Mouse (Mus musculus) cerebellum, adult 2 months (tissue): Measurements from ENCODE around the gene Tmprss7. TPM values are rescaled to one million over a fixed set of nuclear protein-coding genes. Genes with fewer than 3 reads are reported as not detected.

Experiments used
- DNase-seq, 2 experiments: peaks; one replicate each; pipeline ENCODE4 v3.0.0; 2021
- H3K27ac ChIP-seq: fragments of 200-500 bp; 2 replicates; pipeline ENCODE4 v1.5.1; 2012; ENCODE audit warnings: low read length, control low read depth, inconsistent platforms; ENCODE audit not compliant: insufficient read depth
- H3K27me3 ChIP-seq: fragments of 200-500 bp; 2 replicates; pipeline ENCODE4 v1.6.1; 2012; ENCODE audit warnings: inconsistent platforms, mild to moderate bottlenecking, low read length, moderate library complexity; ENCODE audit not compliant: control insufficient read depth, insufficient read depth
- H3K4me1 ChIP-seq: fragments of 200-500 bp; 2 replicates; pipeline ENCODE4 v1.6.1; 2011; ENCODE audit warnings: low read length; ENCODE audit not compliant: control insufficient read depth, insufficient read depth
- H3K4me3 ChIP-seq: fragments of 200-500 bp; replicated peaks from 2 replicates; pipeline ENCODE3; 2011; ENCODE audit warnings: mild to moderate bottlenecking, low read depth, low read length, control low read depth; ENCODE audit not compliant: insufficient read depth
- CTCF ChIP-seq: fragments of 200-500 bp; IDR thresholded peaks from 2 replicates; pipeline ENCODE4 v1.5.1; 2011; ENCODE audit warnings: low read depth, mild to moderate bottlenecking, control low read depth, low read length, moderate library complexity, borderline replicate concordance; ENCODE audit not compliant: insufficient read depth
- POLR2A ChIP-seq: fragments of 200-500 bp; IDR thresholded peaks from 2 replicates; pipeline ENCODE4 v1.6.1; 2011; ENCODE audit warnings: low read length, control low read depth, borderline replicate concordance; ENCODE audit not compliant: insufficient read depth
- WGBS: fragments of 180-500 bp; shearing (Covaris S2); methylation state at CpG from one replicate; pipeline ENCODE4 v1.1.7; 2018; 5-methylcytosine and 5-hydroxymethylcytosine counted together
- polyA plus RNA-seq: library from polyadenylated mRNA; depleted of rRNA; stranded (reverse); fragments of >200 nt; gene quantifications from 2 replicates; pipeline ENCODE4 v1.2.3, GENCODE M21; 2012

Gene Tmprss7
- polyA plus RNA-seq, 1 experiment, result 2.5 TPM

DNA sequence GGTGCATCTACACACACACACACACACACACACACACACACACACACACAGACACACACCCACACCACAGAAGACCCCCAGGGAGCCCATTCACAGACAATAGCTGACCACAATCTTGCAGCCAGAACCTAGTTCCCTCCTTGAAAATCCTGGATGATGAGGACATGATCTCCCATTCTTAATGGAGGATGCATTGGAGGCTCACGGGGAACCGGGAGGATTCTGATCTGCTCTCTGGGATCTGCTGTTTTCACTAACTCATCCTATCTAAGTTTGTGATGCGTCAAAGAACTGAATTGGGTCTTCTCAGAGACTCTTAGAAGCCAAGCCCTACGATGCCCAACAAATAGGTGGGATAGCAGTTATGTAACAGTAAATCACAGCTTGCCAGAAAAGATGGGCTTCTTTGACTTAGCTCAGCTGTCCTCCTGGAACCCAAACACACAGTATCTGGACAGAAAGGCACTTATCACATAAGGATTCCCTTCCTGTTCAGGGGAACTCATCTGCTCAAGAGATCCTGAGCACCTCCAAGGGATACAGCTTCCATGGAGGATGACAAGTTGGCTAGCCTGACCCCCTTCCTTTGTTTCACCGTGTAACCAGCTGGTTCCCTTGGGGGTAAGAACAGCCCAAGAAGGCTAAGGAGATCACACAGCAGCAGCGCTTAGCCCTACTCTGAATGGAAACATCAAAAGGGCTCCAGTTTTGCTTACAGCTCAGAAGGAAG, 29.9 kb upstream of the Tmprss7 start:
- TF ChIP-seq CTCF (no peak), POLR2A (no peak)
- H3K27me3 ChIP-seq, result no peaks in the 10 kb centered on the region
- peak; percentile 60 to 66 for DNase-seq
- H3K4me3 ChIP-seq, result peak overlapping the region; percentile 96
- peak overlapping the region; percentile 97 for H3K27ac ChIP-seq
- WGBS, result 4% methylated on average over 6 of the region's 6 CpGs
- H3K4me1 ChIP-seq, result peaks cover 25% of the 10 kb centered on the region

DNA sequence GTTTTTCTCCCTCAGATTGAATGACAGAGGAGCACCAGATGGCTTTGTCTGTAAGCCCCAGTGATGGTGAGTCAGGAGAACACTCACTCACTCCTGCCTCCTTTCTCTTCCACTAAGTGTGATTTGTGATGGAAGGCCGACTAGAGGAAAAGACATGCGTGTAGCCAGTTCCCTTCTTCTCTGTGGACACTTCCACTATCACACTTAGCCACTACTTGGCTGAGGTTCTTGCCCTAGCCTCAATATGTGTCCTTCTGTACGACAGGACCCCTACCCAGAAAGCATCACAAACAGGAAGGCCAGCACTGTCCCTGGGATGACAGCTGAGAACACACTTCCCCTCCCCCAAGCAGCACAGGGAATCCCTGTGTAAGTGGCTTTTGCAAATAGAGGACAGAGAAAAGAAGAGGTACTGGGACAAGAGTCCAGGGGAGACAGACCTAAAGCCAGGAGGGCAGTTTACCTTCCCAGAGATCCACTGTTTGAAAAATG, 29.0 kb upstream of the Tmprss7 start:
- peak; percentile 71 for DNase-seq
- TF ChIP-seq POLR2A (peak; percentile 20; the same call in 1 of the 2 replicates), CTCF (no peak)
- Histone ChIP-seq H3K4me1 (peaks cover 27% of the 10 kb centered on the region), H3K4me3 (peak overlapping the region; percentile 96), H3K27ac (peak overlapping the region; percentile 97), H3K27me3 (no peaks in the 10 kb centered on the region)
- WGBS, result 5% methylated on average over 3 of the region's 3 CpGs

DNA sequence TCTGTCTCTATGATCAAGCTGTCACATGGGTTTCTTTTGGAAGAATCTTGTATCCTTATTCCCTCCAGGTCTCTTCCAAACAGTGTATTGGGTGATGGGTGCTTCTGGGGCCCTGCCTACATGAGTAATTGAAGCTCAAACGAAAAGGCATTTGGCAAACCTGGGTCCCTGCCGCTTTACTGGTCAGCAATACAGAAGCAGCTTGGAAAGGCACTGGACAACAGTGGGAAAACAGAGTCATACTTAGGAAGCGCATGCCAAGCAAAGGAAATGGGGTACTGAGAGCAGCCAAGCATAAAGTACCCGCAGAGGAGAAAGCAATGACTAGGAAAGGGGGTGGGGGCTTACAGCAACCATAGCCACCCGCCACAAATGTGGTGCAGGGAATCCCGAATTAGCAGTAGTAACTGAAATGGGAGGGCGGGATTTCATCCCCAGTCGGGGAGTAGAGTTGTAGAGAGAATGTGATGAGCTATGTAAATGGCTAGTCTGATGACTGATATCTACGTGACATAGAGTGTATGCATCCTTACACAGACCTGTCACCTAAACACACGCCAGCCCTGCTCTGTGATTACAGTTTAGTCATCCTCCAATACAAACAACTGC, 26.7 kb upstream of the Tmprss7 start:
- Histone ChIP-seq H3K4me3 (peak overlapping the region; percentile 52), H3K4me1 (peaks cover 27% of the 10 kb centered on the region), H3K27me3 (no peaks in the 10 kb centered on the region), H3K27ac (peak overlapping the region; percentile 88)
- TF ChIP-seq CTCF, result no peak
- WGBS, result 18% methylated on average over 10 of the region's 10 CpGs
- DNase-seq, result peak; percentile 59 to 78

DNA sequence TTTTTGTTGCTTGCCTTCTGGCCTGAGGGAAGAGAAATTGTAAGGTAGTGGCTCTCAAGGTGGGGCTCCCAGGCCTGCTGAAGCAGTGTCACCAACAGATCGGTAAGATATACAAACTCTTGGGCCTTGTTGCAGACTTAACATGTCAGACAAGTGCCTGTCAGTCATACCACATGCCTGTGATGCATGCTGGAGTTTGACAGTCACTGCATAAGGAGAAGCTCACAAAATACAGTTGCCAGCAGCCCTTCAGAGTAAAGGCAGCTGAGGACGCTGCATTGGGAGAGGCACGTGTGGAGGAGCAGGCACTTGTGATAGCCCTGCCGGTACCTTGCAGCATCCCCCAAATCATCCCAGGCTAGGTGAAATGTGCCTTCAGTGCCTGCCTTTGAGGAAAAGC, 24.8 kb upstream of the Tmprss7 start:
- no peak overlapping the region for H3K4me3 ChIP-seq
- H3K27ac ChIP-seq, result peak overlapping the region; percentile 26
- WGBS, result 98% methylated on average over 4 of the region's 4 CpGs
- no peaks in the 10 kb centered on the region for H3K27me3 ChIP-seq
- no peak for TF ChIP-seq POLR2A
- no peak for TF ChIP-seq CTCF
- no peak for DNase-seq
- H3K4me1 ChIP-seq, result peaks cover 38% of the 10 kb centered on the region

DNA sequence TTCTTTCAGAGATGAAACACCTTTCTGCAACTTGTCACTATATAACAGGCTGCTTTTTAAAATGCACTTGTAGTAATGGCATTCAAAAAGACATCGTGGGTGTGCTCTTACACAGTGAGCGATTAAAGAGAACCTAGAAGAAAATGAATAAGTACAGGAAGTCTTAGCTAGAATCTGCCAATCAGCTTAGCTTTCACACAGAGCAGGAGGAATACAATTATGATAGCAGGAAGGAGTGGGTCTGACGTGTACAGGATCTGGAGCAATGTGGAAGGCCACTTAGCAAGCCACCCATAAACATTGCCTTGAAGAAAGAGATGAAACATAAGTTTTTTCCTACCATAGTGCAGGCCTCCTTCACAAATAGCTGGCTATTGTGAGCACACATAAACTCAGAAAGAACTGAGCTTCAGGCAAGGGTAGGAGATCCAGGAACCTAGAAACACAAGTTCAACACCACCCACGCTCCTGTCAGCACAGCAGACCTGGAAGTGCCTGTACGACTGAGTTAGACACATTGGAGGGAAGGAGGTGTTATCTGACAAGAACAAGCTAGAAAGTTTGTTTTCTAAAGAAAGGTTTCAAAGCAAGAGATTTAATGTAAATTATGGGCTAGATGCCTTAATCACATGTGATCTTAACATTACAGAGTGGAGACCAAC, 21.2 kb upstream of the Tmprss7 start:
- peaks cover 20% of the 10 kb centered on the region for H3K4me1 ChIP-seq
- no peak overlapping the region for H3K27ac ChIP-seq
- H3K4me3 ChIP-seq, result no peak overlapping the region
- TF ChIP-seq CTCF (no peak), POLR2A (no peak)
- no peaks in the 10 kb centered on the region for H3K27me3 ChIP-seq
- no peak for DNase-seq
- 78% methylated on average over 5 of the region's 5 CpGs for WGBS

DNA sequence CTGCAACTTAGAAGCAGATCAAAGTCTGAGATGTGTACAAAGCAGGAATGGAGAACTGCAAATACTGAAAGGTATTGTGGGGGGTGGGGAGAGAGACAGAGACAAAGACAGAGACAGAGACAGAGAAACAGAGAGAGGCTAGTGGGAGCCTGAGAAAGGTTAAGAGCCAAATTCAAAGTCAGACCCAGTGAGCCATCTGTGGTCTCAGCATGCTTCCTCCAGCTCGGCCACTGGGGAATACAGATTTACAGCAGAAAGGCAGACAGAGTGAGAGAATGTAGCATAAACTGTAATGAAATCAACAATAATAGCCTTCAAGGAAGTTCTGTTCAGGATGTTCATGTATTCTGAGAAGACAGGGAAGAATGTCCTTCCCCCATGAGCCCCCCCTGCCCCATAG, 20.4 kb upstream of the Tmprss7 start:
- 3% methylated on average over 1 of the region's 1 CpGs for WGBS
- no peaks in the 10 kb centered on the region for H3K27me3 ChIP-seq
- TF ChIP-seq CTCF (no peak), POLR2A (no peak)

DNA sequence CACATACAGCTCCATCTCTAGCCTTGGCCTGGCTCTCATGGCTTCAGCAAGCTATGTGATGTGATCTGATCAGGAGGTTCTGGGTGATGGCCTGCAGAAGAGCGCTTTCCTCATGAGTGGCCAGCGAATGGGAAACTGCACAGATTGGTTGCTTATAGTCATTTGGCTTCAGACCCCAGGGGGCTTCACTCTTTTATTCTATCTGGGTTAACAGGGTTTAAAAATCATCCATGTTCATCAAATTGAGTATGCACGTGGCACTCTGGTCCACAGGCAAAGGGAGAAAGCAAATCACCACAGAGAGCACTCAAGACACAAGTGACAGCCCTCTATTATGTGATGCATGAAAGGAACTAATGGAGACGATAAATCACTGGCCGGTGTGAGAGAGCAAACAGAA, 19.8 kb upstream of the Tmprss7 start:
- WGBS, result 54% methylated on average over 5 of the region's 5 CpGs
- no peak overlapping the region for H3K27ac ChIP-seq
- peaks cover 14% of the 10 kb centered on the region for H3K4me1 ChIP-seq
- no peak for DNase-seq
- H3K4me3 ChIP-seq, result no peak overlapping the region
- no peaks in the 10 kb centered on the region for H3K27me3 ChIP-seq
- no peak for TF ChIP-seq CTCF
- no peak for TF ChIP-seq POLR2A

More for the DNA sequence above, 20.4 kb upstream of the Tmprss7 start:
- DNase-seq, result peak; percentile 45 to 52
- Histone ChIP-seq H3K27ac (peak overlapping the region; percentile 16; the same call in 1 of the 2 replicates), H3K4me1 (peaks cover 20% of the 10 kb centered on the region), H3K4me3 (no peak overlapping the region)
